Mouse (Mus musculus) heart, embryonic 15.5 days (tissue): ENCODE measurements at regions not wholly inside any gene's neighbourhood (a gene's known extent, or its start where the extent isn't known, plus 50 kb on each side); places are given as distances from the start of the nearest gene placed in this dataset.

Source experiments
- ATAC-seq: fragments of 200-750 bp; cut with Nextera tagmentation; replicated peaks from 2 replicates; pipeline ENCODE4 v1.8.0; 2017; ENCODE audit warnings: low read depth, moderate TSS enrichment; ENCODE audit not compliant: insufficient number of reproducible peaks, insufficient read depth, low FRiP score
- H3K27ac ChIP-seq: fragments of 300-500 bp; sonication (generic); 2 replicates; pipeline ENCODE4 v1.5.1; 2015; ENCODE audit warnings: mild to moderate bottlenecking, inconsistent platforms
- H3K27me3 ChIP-seq: fragments of 300-500 bp; sonication (generic); 2 replicates; pipeline ENCODE4 v1.6.1; 2015; ENCODE audit warnings: inconsistent platforms
- H3K36me3 ChIP-seq: fragments of 300-500 bp; sonication (generic); 2 replicates; pipeline ENCODE4 v1.6.1; 2015; ENCODE audit warnings: mild to moderate bottlenecking, inconsistent platforms
- H3K4me1 ChIP-seq: fragments of 300-500 bp; sonication (generic); replicated peaks from 2 replicates; pipeline ENCODE4 v1.6.1; 2015; ENCODE audit warnings: inconsistent platforms
- H3K4me2 ChIP-seq: fragments of 300-500 bp; sonication (generic); 2 replicates; pipeline ENCODE4 v1.6.1; 2015; ENCODE audit warnings: inconsistent platforms, mild to moderate bottlenecking, moderate library complexity
- H3K4me3 ChIP-seq: fragments of 300-500 bp; sonication (generic); 2 replicates; pipeline ENCODE4 v1.5.1; 2015; ENCODE audit warnings: mild to moderate bottlenecking, inconsistent platforms
- H3K9ac ChIP-seq: fragments of 300-500 bp; sonication (generic); 2 replicates; pipeline ENCODE4 v1.6.1; 2015; ENCODE audit warnings: mild to moderate bottlenecking, inconsistent platforms
- H3K9me3 ChIP-seq: fragments of 300-500 bp; sonication (generic); replicated peaks from 2 replicates; pipeline ENCODE4 v1.6.1; 2016; ENCODE audit warnings: inconsistent platforms
- WGBS: fragments of 180-500 bp; shearing (Covaris S2); methylation state at CpG from one replicate; pipeline ENCODE4 v1.1.7; 2015; ENCODE audit warnings: mixed read lengths; 5-methylcytosine and 5-hydroxymethylcytosine counted together

- Histone ChIP-seq H3K4me2 (no peak overlapping the region), H3K36me3 (no peaks in the 10 kb centered on the region), H3K4me1 (peaks cover 29% of the 10 kb centered on the region), H3K27ac (no peak overlapping the region), H3K27me3 (0 out of 2 replicates have a peak, but pooled peaks cover 2% of the 10 kb centered on the region), H3K9ac (no peak overlapping the region), H3K4me3 (no peak overlapping the region), H3K9me3 (no peaks in the 10 kb centered on the region)
- 86% methylated on average over 2 of the region's 2 CpGs for WGBS
- ATAC-seq, result no peak
These were observed 65.6 kb downstream of the Thap12 start for GRCm38 (mm10) chr7:98768460-98768859.

DNA sequence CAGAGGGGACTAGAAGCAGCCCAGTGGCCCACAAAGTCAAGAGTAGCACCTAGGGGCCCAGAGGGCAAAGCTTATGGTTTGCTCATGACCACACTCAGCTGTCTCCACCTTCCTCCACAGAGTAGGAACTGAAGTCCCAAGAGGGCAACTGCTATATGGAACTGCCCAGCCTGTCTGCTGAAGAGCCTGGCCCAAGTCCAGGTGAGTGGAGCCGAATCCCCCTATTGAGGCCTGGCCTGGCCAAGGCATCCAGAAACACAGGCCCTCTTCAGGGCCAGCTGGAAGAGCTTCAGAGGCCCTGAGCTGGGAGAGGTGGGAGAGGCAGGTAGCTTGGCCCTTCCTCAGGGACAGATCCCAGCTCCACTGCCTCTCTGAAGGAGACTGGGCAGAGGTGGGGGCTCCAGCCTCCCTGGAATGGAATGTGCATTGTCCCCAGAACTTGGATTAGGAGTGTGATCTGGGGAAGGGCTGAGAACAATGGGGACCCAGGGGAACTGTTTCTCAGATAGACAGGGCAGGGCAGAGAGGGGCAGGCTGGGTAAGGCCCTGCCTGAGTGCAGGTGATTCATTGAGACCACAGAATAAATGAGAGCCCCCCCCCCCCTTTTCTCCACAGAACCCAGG is 65.7 kb upstream of the Wnt11 start:
- Histone ChIP-seq H3K27ac (peak overlapping the region; percentile 58), H3K4me3 (no peak overlapping the region), H3K36me3 (no peaks in the 10 kb centered on the region), H3K27me3 (0 out of 2 replicates have a peak, but pooled peaks cover 2% of the 10 kb centered on the region), H3K9ac (no peak overlapping the region), H3K4me1 (peaks cover 29% of the 10 kb centered on the region), H3K4me2 (no peak overlapping the region), H3K9me3 (no peaks in the 10 kb centered on the region)
- 8% methylated on average over 1 of the region's 1 CpGs for WGBS
- 0 out of 2 replicates have a peak, but pooled peaks have one; percentile 48 for ATAC-seq

- Histone ChIP-seq H3K4me2 (peak overlapping the region; percentile 40; the same call in 1 of the 2 replicates), H3K9ac (peak overlapping the region; percentile 26; the same call in 1 of the 2 replicates), H3K4me3 (no peak overlapping the region), H3K27me3 (0 out of 2 replicates have a peak, but pooled peaks cover 2% of the 10 kb centered on the region), H3K27ac (peak overlapping the region; percentile 34; the same call in 1 of the 2 replicates), H3K36me3 (no peaks in the 10 kb centered on the region), H3K9me3 (no peaks in the 10 kb centered on the region), H3K4me1 (peaks cover 37% of the 10 kb centered on the region)
- 17% methylated on average over 8 of the region's 8 CpGs for WGBS
- no peak for ATAC-seq
These were observed 64.5 kb upstream of the Wnt11 start for GRCm38 (mm10) chr7:98770257-98770890.

DNA sequence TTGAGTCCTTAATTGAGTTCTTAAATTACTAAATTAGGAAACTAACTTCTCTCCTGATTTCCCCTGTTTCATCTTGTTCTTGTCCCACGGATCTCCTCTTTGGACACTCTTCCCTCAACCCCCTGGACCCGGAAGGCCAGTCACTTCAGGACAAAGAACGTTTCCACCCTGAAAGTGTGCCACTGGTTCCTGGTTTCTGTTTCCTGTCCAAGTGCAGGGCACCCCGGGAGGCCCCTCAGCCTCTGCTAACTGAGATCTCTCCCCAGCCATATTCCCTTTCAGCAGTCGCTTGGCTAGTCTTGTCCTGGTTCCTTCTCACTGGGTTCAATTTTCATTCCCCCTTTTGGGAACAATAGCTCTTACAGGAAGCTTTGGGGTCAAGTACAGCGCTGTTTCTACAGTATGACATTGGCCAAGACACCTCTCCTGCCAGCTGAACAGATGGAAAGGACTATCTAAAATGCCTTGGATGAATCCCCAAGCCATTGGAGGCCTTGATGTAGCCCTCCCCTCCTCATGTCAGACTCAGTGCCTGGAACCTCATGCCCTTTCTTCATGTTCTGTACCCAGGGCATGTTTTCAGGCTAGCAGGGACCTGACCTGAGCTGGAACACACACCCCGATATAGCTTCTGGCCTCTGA is 63.7 kb upstream of the Wnt11 start:
- H3K36me3 ChIP-seq, result no peaks in the 10 kb centered on the region
- H3K9ac ChIP-seq, result no peak overlapping the region
- H3K27me3 ChIP-seq, result 0 out of 2 replicates have a peak, but pooled peaks cover 2% of the 10 kb centered on the region
- peaks cover 37% of the 10 kb centered on the region for H3K4me1 ChIP-seq
- no peak for ATAC-seq
- H3K9me3 ChIP-seq, result no peaks in the 10 kb centered on the region
- no peak overlapping the region for H3K4me2 ChIP-seq
- 61% methylated on average over 7 of the region's 7 CpGs for WGBS
- H3K4me3 ChIP-seq, result no peak overlapping the region
- 0 out of 2 replicates have a peak overlapping the region, but pooled peaks have one; percentile 34 for H3K27ac ChIP-seq

GRCm38 (mm10) chr7:98774597-98774996 is 60.3 kb upstream of the Wnt11 start:
- no peak overlapping the region for H3K4me2 ChIP-seq
- H3K27me3 ChIP-seq, result 0 out of 2 replicates have a peak, but pooled peaks cover 7% of the 10 kb centered on the region
- H3K4me1 ChIP-seq, result peaks cover 28% of the 10 kb centered on the region
- WGBS, result 43% methylated on average over 4 of the region's 4 CpGs
- H3K9me3 ChIP-seq, result no peaks in the 10 kb centered on the region
- H3K27ac ChIP-seq, result no peak overlapping the region
- no peak for ATAC-seq
- H3K9ac ChIP-seq, result no peak overlapping the region
- H3K4me3 ChIP-seq, result no peak overlapping the region
- no peaks in the 10 kb centered on the region for H3K36me3 ChIP-seq

DNA sequence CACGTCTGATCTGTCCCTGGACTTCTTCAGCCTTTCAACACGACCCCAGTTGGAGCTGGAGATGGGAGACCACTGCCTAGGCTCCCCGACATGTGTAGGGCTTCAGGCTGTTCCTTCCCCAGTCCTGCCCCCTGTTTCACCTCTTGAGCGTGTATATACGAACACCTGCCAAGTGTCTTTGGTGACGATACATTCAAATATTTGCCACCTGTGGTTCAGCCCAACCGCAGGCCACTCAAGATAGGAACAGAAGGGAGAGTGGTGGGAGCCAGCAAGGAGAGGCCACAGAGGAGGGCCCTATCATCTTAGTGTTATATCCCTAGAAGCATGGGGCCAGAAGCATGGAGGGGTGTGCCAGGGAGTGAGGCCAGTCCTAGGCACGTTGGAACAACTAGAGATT is 59.9 kb upstream of the Wnt11 start:
- peaks cover 24% of the 10 kb centered on the region for H3K4me1 ChIP-seq
- H3K4me2 ChIP-seq, result no peak overlapping the region
- no peaks in the 10 kb centered on the region for H3K36me3 ChIP-seq
- H3K4me3 ChIP-seq, result no peak overlapping the region
- H3K27ac ChIP-seq, result no peak overlapping the region
- H3K9ac ChIP-seq, result no peak overlapping the region
- no peak for ATAC-seq
- 45% methylated on average over 8 of the region's 8 CpGs for WGBS
- no peaks in the 10 kb centered on the region for H3K9me3 ChIP-seq
- H3K27me3 ChIP-seq, result 0 out of 2 replicates have a peak, but pooled peaks cover 7% of the 10 kb centered on the region

DNA sequence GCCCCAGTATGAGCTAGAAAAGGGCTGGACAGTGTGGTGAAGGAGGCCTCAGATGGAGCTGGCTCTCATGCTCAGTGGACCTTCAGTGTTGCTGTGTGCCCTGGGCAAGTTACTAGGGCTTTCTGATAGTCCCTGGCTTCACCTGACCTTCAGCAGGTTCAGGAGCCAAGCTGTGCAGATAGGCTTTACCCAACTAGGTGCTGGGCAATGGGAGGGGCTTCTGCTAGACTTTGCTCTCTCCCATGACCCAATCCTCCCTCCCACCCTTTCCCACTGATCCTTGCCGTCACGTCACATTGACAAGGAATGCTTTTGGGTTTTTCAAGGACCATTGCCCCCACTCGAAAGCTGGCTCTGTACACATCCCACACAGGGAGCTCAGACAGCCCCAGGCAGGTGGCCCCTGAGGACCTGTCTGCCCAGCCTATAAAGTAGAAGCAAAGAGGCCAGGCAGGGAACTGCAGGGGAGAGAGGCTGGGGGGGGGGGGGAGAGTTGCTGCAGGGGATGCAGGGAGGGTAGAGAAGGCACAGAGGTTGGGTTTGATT is 57.5 kb upstream of the Wnt11 start:
- no peak for ATAC-seq
- H3K9ac ChIP-seq, result no peak overlapping the region
- H3K36me3 ChIP-seq, result no peaks in the 10 kb centered on the region
- WGBS, result 63% methylated on average over 3 of the region's 3 CpGs
- H3K27ac ChIP-seq, result no peak overlapping the region
- no peak overlapping the region for H3K4me3 ChIP-seq
- peaks cover 13% of the 10 kb centered on the region for H3K4me1 ChIP-seq
- H3K27me3 ChIP-seq, result 0 out of 2 replicates have a peak, but pooled peaks cover 7% of the 10 kb centered on the region
- no peaks in the 10 kb centered on the region for H3K9me3 ChIP-seq
- no peak overlapping the region for H3K4me2 ChIP-seq

- H3K9ac ChIP-seq, result no peak overlapping the region
- H3K4me2 ChIP-seq, result no peak overlapping the region
- H3K4me1 ChIP-seq, result peaks cover 26% of the 10 kb centered on the region
- H3K36me3 ChIP-seq, result no peaks in the 10 kb centered on the region
- H3K4me3 ChIP-seq, result no peak overlapping the region
- ATAC-seq, result peak; percentile 48; the same call in 1 of the 2 replicates
- no peak overlapping the region for H3K27ac ChIP-seq
- 10% methylated on average over 5 of the region's 5 CpGs for WGBS
- 0 out of 2 replicates have a peak, but pooled peaks cover 5% of the 10 kb centered on the region for H3K27me3 ChIP-seq
- H3K9me3 ChIP-seq, result no peaks in the 10 kb centered on the region
These were observed 56.0 kb upstream of the Wnt11 start for GRCm38 (mm10) chr7:98778929-98779328.

- Histone ChIP-seq H3K9ac (no peak overlapping the region), H3K9me3 (no peaks in the 10 kb centered on the region), H3K4me2 (peak overlapping the region; percentile 21; the same call in 1 of the 2 replicates), H3K4me3 (no peak overlapping the region), H3K27ac (peak overlapping the region; percentile 80), H3K27me3 (no peaks in the 10 kb centered on the region), H3K4me1 (peaks cover 38% of the 10 kb centered on the region), H3K36me3 (no peaks in the 10 kb centered on the region)
- no peak for ATAC-seq
- WGBS, result 46% methylated on average over 5 of the region's 5 CpGs
These were observed 51.4 kb upstream of the Wnt11 start for GRCm38 (mm10) chr7:98783521-98783920.

GRCm38 (mm10) chr7:98783954-98784353 is 51.0 kb upstream of the Wnt11 start:
- Histone ChIP-seq H3K9me3 (no peaks in the 10 kb centered on the region), H3K27me3 (no peaks in the 10 kb centered on the region), H3K4me2 (peak overlapping the region; percentile 21), H3K4me1 (peaks cover 36% of the 10 kb centered on the region), H3K4me3 (no peak overlapping the region), H3K27ac (peak overlapping the region; percentile 80), H3K9ac (0 out of 2 replicates have a peak overlapping the region, but pooled peaks have one; percentile 2), H3K36me3 (no peaks in the 10 kb centered on the region)
- 10% methylated on average over 7 of the region's 7 CpGs for WGBS
- ATAC-seq, result peak; percentile 70

DNA sequence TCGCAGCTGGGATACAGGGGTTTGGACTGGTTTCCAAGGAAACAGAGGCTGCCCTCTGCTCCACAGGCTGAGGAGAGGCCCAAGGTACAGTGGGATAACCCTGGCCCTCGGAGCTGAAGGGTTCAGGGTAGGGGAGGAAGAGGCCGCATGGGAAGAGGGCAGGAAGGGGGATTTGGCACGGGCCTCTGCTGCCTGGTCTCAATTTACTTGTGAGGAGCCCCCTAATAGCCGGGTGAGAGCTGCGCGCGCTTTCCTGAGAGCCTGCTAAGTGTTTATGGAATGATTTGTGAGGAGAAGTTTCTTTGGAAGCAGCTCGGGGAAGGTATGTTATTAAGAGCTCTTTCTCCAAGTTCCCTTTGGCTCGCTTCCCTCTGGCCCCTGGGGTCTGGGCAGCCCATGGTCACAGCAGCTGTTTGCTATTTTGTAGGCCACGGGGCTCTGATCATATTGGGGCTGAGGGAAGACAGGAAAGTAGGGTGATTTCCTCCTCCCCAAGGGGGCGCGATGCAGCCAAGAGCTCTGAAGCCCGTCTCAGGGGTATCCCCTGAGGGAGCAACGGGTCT is 50.5 kb upstream of the Wnt11 start:
- WGBS, result 50% methylated on average over 15 of the region's 15 CpGs
- H3K9ac ChIP-seq, result peak overlapping the region; percentile 2; the same call in 1 of the 2 replicates

More for the DNA sequence above, 50.5 kb upstream of the Wnt11 start:
- no peak overlapping the region for H3K4me3 ChIP-seq
- no peaks in the 10 kb centered on the region for H3K27me3 ChIP-seq
- peaks cover 39% of the 10 kb centered on the region for H3K4me1 ChIP-seq
- H3K9me3 ChIP-seq, result no peaks in the 10 kb centered on the region
- H3K4me2 ChIP-seq, result peak overlapping the region; percentile 21
- no peaks in the 10 kb centered on the region for H3K36me3 ChIP-seq
- peak overlapping the region; percentile 80 for H3K27ac ChIP-seq
- peak; percentile 24 for ATAC-seq
